Mouse (Mus musculus) G1E-ER4 (cell line): ENCODE results near the gene 4933411K16Rik. TPM values are rescaled to one million over a fixed set of nuclear protein-coding genes. Genes with fewer than 3 reads are reported as not detected.

Source experiments
- GATA1 ChIP-seq: IDR thresholded peaks from one replicate; pipeline ENCODE4 v1.8.0; 2012; ENCODE audit warnings: low read length, inconsistent platforms
- polyA plus RNA-seq: library from polyadenylated mRNA; stranded (reverse); fragments of >175 nt; gene quantifications from 2 replicates; pipeline ENCODE4 v1.2.3, GENCODE M21; 2012

Gene 4933411K16Rik
- polyA plus RNA-seq, 1 experiment: not detected

DNA sequence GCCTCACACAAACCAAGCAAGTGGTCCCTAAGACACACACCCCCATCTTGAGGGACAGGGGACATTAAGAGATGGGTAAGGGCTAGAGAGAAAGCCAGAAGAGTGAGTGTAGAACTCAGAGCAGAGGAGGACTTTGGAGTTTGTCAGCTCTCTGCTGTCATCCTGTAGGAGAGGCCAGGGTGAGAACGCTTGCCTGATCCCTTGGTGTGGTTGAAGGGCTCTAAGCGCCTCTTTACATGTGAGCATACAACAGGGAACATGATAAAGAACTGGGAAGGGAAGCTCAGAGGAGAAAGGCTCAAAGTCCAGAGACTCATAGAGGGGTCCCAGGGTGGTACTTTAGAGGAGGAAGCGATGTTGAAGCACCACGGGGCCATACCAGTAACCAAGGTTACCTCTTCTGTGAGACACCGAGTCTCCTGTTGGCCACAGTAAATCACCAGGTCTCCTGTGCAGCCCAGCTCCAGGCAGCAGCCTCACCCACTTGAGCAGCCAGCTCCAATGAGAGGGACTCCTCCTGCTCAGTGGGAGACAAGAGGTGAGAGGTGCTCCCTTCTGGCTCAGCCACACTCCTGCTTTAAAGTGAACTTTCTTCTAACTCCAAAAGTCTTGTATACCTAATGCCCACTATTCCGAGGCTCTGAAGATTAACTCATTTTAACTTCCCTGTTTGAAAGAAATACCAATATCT, 4.8 kb downstream of the 4933411K16Rik start:
- TF ChIP-seq GATA1: no peak

- TF ChIP-seq GATA1: no peak
Observed at GRCm38 (mm10) chr19:42058426-42058825, 6.4 kb downstream of the 4933411K16Rik start.

GRCm38 (mm10) chr19:42061443-42061842, 9.4 kb downstream of the 4933411K16Rik start:
- TF ChIP-seq GATA1: no peak

GRCm38 (mm10) chr19:42068441-42069240, 16.6 kb downstream of the 4933411K16Rik start:
- no peak for TF ChIP-seq GATA1

DNA sequence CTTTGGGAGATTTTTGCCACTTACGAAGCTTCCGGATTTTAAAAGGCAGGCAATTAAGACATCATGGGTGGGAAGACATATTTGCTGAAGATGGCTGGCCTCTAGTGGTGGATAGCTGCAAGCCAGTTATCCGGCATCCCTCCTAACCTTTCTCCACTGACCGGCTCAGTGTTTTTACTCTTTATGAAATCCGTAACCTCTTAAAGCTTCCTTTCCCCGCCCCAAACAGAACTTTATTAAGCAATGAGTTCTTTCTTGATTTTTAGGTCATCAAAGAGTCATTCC, 17.1 kb downstream of the 4933411K16Rik start:
- no peak for TF ChIP-seq GATA1

DNA sequence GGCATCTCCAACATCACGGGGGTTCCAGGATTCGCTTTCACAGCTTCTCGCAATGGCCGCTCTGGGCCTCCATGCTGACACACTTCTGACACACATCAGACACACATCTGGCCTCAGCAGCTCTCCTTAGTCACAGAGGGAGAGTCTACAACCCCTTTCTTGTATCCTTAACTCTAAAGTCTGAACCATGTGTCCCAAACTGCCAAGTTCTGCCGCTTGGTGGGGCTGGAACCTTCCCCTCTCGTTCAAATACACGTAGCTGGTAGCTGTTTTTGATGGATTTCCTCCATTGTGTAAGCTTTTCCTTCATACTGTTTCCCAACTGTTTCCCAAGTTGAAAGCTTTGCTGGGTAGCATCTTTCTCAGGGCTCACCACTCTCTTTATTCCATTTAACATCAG, 19.2 kb downstream of the 4933411K16Rik start:
- no peak for TF ChIP-seq GATA1

GRCm38 (mm10) chr19:42071886-42072608, 20.0 kb downstream of the 4933411K16Rik start:
- TF ChIP-seq GATA1: no peak

GRCm38 (mm10) chr19:42072802-42073201, 20.8 kb downstream of the 4933411K16Rik start:
- no peak for TF ChIP-seq GATA1

DNA sequence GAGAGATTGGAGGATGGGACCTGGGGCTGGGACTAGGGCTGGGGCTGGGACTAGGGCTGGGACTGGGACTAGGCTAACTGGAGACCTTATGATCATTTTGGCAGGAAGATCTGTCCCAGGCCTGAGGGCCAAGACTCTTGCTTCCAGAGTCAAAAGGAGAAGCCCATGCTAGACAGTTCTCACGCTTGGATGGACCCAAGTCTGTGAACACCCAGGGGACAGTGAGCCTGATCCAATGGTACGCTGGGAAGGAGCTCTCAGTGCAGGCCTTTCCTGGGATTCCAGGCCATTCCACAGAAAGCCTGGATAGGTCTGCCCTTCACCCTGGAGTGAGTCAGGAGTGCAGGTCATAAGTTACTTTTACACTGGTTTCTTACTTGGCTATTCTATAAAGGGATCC, 23.0 kb downstream of the 4933411K16Rik start:
- no peak for TF ChIP-seq GATA1

- TF ChIP-seq GATA1: no peak
Observed at GRCm38 (mm10) chr19:42075992-42076391, 23.9 kb downstream of the 4933411K16Rik start.

- TF ChIP-seq GATA1: no peak
Observed at GRCm38 (mm10) chr19:42078566-42078965, 26.5 kb downstream of the 4933411K16Rik start.

DNA sequence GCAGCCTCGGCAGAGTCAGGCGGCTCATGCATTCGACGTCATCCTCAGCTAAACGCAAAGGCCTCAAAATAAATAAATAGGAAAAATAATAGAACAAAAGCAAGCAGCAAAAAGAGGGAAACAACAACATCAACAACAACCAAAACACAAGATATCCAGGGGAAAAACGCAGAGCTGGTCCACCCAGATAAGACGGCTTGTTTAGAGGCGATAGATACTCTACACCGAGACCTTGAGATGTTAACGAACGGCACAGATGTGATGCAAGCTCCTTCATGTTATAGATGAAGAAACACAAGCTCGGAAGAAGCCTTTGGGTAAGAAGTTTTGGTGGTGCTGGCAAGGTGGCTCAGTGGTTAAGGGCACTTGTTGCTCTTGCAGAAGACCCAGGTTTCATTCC, 27.0 kb downstream of the 4933411K16Rik start:
- TF ChIP-seq GATA1: no peak

DNA sequence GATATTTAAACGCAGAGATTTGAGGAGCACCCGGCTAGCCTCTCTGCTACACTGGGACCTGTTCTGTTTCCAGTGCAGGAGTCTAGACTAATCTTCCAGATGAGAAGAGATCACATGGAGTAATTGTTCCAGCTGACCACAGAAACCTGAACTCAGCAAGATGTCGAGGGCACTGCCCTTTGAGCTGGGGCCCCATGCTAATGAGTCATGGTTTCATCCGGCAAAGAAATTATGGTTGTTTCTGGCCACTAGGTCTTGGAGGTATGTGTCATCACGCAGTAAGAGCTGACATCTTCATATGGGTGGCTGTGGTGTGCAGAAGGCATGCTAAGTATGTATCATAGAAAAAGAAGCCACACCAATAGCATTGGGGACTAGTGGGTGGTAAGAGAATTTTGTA, 27.9 kb downstream of the 4933411K16Rik start:
- TF ChIP-seq GATA1: no peak

- no peak for TF ChIP-seq GATA1
Observed at GRCm38 (mm10) chr19:42080469-42080868, 28.4 kb downstream of the 4933411K16Rik start.

GRCm38 (mm10) chr19:42085690-42086089, 33.6 kb downstream of the 4933411K16Rik start:
- TF ChIP-seq GATA1: no peak

GRCm38 (mm10) chr19:42086166-42086565, 34.1 kb downstream of the 4933411K16Rik start, which contains the start of gene Morn4:
Gene Morn4 (minus strand): TSS chr19:42086357.
- TF ChIP-seq GATA1: no peak

DNA sequence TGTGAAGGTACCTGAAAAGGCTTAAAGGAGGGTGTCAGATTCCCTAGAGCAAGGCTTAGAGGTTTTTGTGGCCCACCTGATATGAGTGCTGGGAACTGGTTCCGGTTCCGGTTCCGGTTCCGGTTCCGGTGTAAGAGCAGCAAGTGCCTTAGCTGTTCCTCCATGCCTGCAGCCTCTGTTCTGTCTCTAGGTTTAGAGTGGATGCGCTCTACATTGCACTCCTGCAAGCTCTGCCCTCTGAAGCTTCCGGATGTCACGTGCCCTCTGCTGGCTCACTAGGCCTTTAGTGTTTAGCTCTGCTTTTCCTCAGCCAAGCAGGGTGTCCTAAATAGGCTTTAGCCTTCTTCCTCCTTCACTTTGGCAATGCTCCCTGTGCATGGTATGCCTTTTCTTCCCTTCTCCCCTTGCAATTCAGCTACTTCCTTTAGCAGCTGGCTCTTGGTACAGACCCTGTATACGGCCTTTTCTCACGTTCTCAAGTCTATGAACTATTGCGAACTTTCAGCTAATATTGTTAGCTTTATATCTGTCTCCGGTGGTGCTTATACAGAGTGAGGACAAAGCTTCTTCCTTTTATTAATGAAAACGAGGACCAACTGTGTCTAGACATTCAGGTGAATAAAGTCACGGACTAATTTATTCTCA, 37.2 kb downstream of the 4933411K16Rik start:
- no peak for TF ChIP-seq GATA1
